Mouse (Mus musculus): ENCODE data around the gene Rfk. TPM values are rescaled to one million over a fixed set of nuclear protein-coding genes. Genes with fewer than 3 reads are reported as not detected.

Rfk gene
- total RNA-seq, 2 experiments from 2014 or later, result 59.7 to 80.6 TPM

Other genes starting within 250 kb of the Rfk start
- gene Gcnt1, start 21.2 kb upstream of the Rfk start, total RNA-seq (2021), result 10 to 100 TPM; 17.0 to 17.3 TPM

Data from heart, adult 18-20 months (tissue).